Mouse (Mus musculus) G1E (cell line): Measurements from ENCODE around the gene 4931428F04Rik. TPM values are rescaled to one million over a fixed set of nuclear protein-coding genes. Genes with fewer than 3 reads are reported as not detected.

ENCODE experiments used
- ATAC-seq: 2 replicates; pipeline ENCODE4 v1.8.0; 2016; ENCODE audit warnings: mild to moderate bottlenecking; ENCODE audit not compliant: insufficient number of reproducible peaks, poor library complexity, low FRiP score, severe bottlenecking; ENCODE audit errors: extremely low read depth
- DNase-seq: peaks from one replicate; pipeline ENCODE4 v3.0.0; 2012; ENCODE audit warnings: low spot score
- H3K27me3 ChIP-seq: 2 replicates; pipeline ENCODE4 v1.6.1; 2012; ENCODE audit warnings: mild to moderate bottlenecking, low read length, inconsistent platforms; ENCODE audit not compliant: insufficient read depth
- H3K36me3 ChIP-seq: replicated peaks from 2 replicates; pipeline ENCODE3; 2012; ENCODE audit warnings: mild to moderate bottlenecking, inconsistent platforms
- H3K4me1 ChIP-seq: 2 replicates; pipeline ENCODE4 v1.6.1; 2012; ENCODE audit warnings: low read depth, low read length, inconsistent platforms, mixed read lengths; ENCODE audit not compliant: insufficient read depth
- H3K4me3 ChIP-seq: 2 replicates; pipeline ENCODE4 v1.5.1; 2012; ENCODE audit warnings: low read depth, mild to moderate bottlenecking, inconsistent platforms, low read length, moderate library complexity, mixed read lengths
- H3K9me3 ChIP-seq: replicated peaks from 2 replicates; pipeline ENCODE4 v1.6.1; 2012; ENCODE audit warnings: inconsistent platforms
- CTCF ChIP-seq: IDR thresholded peaks from 2 replicates; pipeline ENCODE4 v1.5.1; 2012; ENCODE audit warnings: low read depth, low read length, inconsistent platforms, mixed read lengths
- GATA1 ChIP-seq: IDR thresholded peaks from 2 replicates; pipeline ENCODE4 v1.6.1; 2012; ENCODE audit warnings: borderline replicate concordance, low read length, inconsistent platforms, mixed read lengths
- GATA2 ChIP-seq: IDR thresholded peaks from 2 replicates; pipeline ENCODE4 v1.6.1; 2012; ENCODE audit warnings: low read depth, low read length, inconsistent platforms, borderline replicate concordance
- POLR2AphosphoS5 ChIP-seq: IDR thresholded peaks from 2 replicates; pipeline ENCODE4 v1.6.1; 2012; ENCODE audit warnings: low read depth, low read length, inconsistent platforms; ENCODE audit not compliant: insufficient replicate concordance
- TAL1 ChIP-seq: conservative IDR thresholded peaks from 2 replicates; pipeline ENCODE4 v1.6.1; 2012; ENCODE audit warnings: low read depth, low read length, inconsistent platforms, mixed read lengths
- polyA plus RNA-seq: library from polyadenylated mRNA; stranded (reverse); fragments of >175 nt; gene quantifications from 2 replicates; pipeline ENCODE4 v1.2.3, GENCODE M21; 2012
- total RNA-seq, 2 experiments: library from RNA; stranded (forward) in 1 of 2; stranded (reverse) in 1 of 2; fragments of 200-1000 nt in 1 of 2; fragments of >200 nt in 1 of 2; fragmentation: Nextera tagmentation in 1 of 2; gene quantifications; 2 replicates each; pipeline ENCODE4 v1.2.3; 2014 to 2017

4931428F04Rik gene
- total and polyA plus RNA-seq, 3 experiments = 2.0 to 9.0 (median 2.6) TPM

- peaks cover 63% of the 10 kb centered on the region for H3K4me1 ChIP-seq
These were observed 30.5 kb downstream of the 4931428F04Rik start for GRCm38 (mm10) chr8:105258911-105259720.

GRCm38 (mm10) chr8:105257318-105258114, 32.1 kb downstream of the 4931428F04Rik start:
- Histone ChIP-seq H3K9me3 (peaks cover 4% of the 10 kb centered on the region), H3K4me1 (peaks cover 58% of the 10 kb centered on the region), H3K4me3 (no peak overlapping the region), H3K27me3 (no peaks in the 10 kb centered on the region), H3K36me3 (peaks cover 63% of the 10 kb centered on the region)
- ATAC-seq (no peak), DNase-seq (no peak)
- TF ChIP-seq GATA1 (no peak), CTCF (no peak), GATA2 (no peak), TAL1 (no peak), POLR2AphosphoS5 (no peak)

More at GRCm38 (mm10) chr8:105258911-105259720, 30.5 kb downstream of the 4931428F04Rik start:
- peaks cover 4% of the 10 kb centered on the region for H3K9me3 ChIP-seq
- H3K27me3 ChIP-seq = no peaks in the 10 kb centered on the region
- ATAC-seq (no peak), DNase-seq (no peak)
- H3K36me3 ChIP-seq = peaks cover 50% of the 10 kb centered on the region
- TF ChIP-seq POLR2AphosphoS5 (no peak), TAL1 (no peak), GATA2 (no peak), CTCF (no peak), GATA1 (no peak)
- peak overlapping the region; percentile 44; the same call in 1 of the 2 replicates for H3K4me3 ChIP-seq

- ATAC-seq = peak; percentile 76
- DNase-seq = peak; percentile 75
- Histone ChIP-seq H3K4me3 (peak within 1 kb of the TSS; percentile 79), H3K4me1 (peaks cover 41% of the 10 kb centered on the region), H3K36me3 (peaks cover 67% of the 10 kb centered on the region), H3K27me3 (no peaks in the 10 kb centered on the region), H3K9me3 (no peaks in the 10 kb centered on the region)
- no peak for TF ChIP-seq GATA2
- no peak for TF ChIP-seq GATA1
These were observed 34.7 kb downstream of the 4931428F04Rik start, which contains the start of gene B3gnt9 for GRCm38 (mm10) chr8:105254966-105255350. Gene B3gnt9 (minus strand): TSS chr8:105255153.

GRCm38 (mm10) chr8:105254152-105254965, 35.3 kb downstream of the 4931428F04Rik start:
- H3K27me3 ChIP-seq = no peaks in the 10 kb centered on the region
- DNase-seq = peak; percentile 79
- no peaks in the 10 kb centered on the region for H3K9me3 ChIP-seq
- H3K36me3 ChIP-seq = peaks cover 67% of the 10 kb centered on the region
- no peak for TF ChIP-seq TAL1
- TF ChIP-seq GATA1 = no peak
- no peak for TF ChIP-seq POLR2AphosphoS5
- peak overlapping the region; percentile 79 for H3K4me3 ChIP-seq
- peak; percentile 57 for ATAC-seq
- H3K4me1 ChIP-seq = peaks cover 35% of the 10 kb centered on the region

GRCm38 (mm10) chr8:105253766-105254151, 35.9 kb downstream of the 4931428F04Rik start:
- no peak for ATAC-seq
- no peak for DNase-seq
- Histone ChIP-seq H3K4me3 (peak overlapping the region; percentile 79; the same call in 1 of the 2 replicates), H3K36me3 (peaks cover 67% of the 10 kb centered on the region), H3K9me3 (no peaks in the 10 kb centered on the region), H3K27me3 (no peaks in the 10 kb centered on the region), H3K4me1 (peaks cover 30% of the 10 kb centered on the region)
- TF ChIP-seq TAL1 (no peak), GATA1 (no peak), POLR2AphosphoS5 (no peak), GATA2 (no peak)
